Mouse (Mus musculus): ENCODE results near the gene Mcidas. TPM values are rescaled to one million over a fixed set of nuclear protein-coding genes. Genes with fewer than 3 reads are reported as not detected.
A peak's percentile ranks its signal among the peaks of the same experiment; 100 is the strongest.

Gene Mcidas
- polyA plus RNA-seq (2021; fragmentation: Nextera tagmentation), result 0.26 and 0.33 TPM in 2 replicates
- long read RNA-seq, experiment 1, result 0 reads
- long read RNA-seq, experiment 2, partial matches to known transcripts, result 0 of 2 reads
- long read RNA-seq, experiment 2, other reads (novel, unspliced or antisense), result 2 of 2 reads

DNA sequence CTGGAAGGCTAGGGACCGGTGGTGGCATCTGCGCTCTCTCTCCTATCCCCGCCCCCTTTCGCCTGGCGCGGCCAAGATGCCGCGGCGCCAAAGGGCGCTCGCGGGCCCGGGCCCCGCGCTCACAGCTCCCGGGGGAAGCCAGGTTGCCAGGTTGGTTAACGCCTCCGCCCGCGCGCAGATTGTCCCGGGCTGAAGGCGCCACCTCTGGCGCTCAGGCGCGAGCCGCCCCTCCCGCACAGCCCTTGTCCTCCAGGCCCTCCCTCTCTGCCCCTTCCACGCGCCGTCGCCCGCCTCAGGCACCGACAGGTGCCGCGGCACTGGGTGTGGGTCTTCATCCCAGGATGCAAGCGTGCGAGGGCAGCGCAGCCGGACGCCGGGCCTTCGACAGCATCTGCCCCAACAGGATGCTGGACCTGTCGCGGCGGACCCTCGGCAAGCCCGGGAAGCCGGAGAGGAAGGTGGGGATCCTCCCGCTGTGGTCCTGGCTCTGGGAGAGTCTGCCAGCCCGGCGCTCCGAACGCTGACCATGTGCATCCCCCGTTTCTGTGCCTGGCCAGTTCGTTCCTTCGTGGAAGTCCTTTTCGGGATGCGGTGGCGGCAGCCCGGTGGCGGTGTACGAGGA is at the start of gene Mcidas:
Gene Mcidas (plus strand): TSS at position 315 of the 622 bp plus-strand sequence.

DNA sequence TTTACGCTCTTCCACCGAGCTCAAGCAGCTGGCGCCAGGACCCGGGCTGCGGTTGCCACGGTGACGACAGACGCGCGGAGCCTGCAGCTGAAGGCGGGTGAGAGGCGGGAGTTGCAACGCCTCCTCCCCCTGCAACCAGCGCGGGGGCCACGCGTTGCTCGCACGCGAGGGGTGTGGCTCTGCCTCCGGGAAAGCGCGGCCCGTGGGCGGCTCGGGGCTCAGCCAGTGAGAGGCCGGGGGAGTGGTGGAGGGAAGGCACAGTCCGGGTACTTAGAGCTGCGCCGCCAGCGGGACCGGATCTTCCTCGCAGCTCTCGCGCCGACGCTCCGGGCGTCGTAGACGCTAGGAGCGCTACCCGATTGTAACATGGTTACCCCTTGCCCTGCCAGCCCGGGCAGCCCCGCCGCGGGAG is 6.1 kb upstream of the Mcidas start, which contains the start of gene Ccno:
Gene Ccno (plus strand): TSS at position 271 of the 412 bp plus-strand sequence.

DNA sequence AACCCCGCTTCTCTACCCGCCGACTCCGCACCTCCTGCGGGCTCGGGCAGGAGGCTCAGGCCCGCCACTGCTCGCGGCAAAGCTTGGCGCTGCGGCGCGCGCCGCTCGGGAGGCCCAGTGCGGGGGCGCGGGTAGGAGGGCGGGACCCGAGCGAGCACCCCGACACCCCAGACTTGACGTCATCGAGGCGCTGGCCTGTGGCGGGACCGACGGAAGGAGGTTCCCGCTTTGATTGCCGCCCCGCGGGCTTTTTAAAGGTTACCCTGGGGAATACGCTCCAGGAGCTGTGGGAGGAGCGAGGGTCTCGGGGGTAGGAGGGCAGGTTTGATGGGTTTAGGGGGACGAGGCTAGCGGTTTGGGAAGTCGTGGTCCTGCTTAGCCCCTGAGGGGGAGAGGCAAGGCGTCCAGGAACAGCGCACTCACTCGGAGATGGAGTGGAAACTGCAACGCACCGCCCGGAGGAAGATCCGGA is 41.3 kb downstream of the Mcidas start, which contains the start of gene Cdc20b:
Gene Cdc20b (plus strand): TSS at position 162 of the 472 bp plus-strand sequence.

DNA sequence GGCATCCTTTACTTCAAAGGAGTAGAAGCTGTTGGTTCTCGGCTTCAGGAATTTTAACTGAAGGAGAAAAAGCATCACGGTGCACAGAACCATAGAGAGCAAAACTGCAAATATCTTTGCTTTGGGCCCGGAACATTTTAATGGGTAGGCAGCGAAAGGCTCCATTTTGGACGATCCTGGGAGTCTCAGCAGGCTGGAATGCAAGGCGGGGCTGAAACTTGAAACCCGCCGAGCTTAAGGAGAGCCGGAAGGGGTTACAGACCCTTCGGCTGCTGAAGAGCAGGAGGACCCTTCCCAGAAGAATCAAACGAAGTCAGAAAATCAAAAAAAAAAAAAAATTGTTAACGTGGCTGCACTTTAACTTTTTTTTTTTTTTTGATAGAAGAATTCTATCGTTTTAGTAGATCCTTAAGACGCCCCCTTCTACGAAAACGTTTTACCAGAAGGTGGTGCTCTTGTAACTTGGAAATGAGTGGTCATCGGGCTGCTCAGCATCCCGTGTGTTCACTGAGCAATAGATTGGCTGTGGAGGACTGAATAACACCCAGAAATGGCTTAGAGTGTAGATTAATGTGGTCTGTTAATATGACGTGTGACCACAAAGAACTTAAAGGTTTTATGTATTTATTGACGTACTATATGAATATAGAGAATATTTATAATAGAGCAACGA is 52.7 kb downstream of the Mcidas start, which contains the start of gene Gpx8:
Gene Gpx8 (minus strand): TSS at position 200 of the 673 bp plus-strand sequence.

Small RNA genes lying within 50 kb of the gene (microRNA-seq; reads per million reads assigned to microRNA genes)
- gene Mir449a (30.3 reads per million, percentile 47 among the genes with 10 or more reads in this experiment), gene Mir449b (not detected), gene Mir449c (0.64 reads per million)

Other genes starting within 250 kb of the Mcidas start
- gene Plpp1, start 193.1 kb upstream of the Mcidas start, polyA plus RNA-seq (2021; fragmentation: Nextera tagmentation), result 58.1 and 59.7 TPM in 2 replicates
- gene Mtrex, start 66.4 kb upstream of the Mcidas start, polyA plus RNA-seq (2021; fragmentation: Nextera tagmentation), result 19.1 and 22.0 TPM in 2 replicates
- gene Dhx29, start 66.4 kb upstream of the Mcidas start, polyA plus RNA-seq (2021; fragmentation: Nextera tagmentation), result 12.6 and 14.9 TPM in 2 replicates
- 3.2 and 4.1 TPM in 2 replicates for gene Ccno, start 6.0 kb upstream of the Mcidas start, polyA plus RNA-seq (2021; fragmentation: Nextera tagmentation)
- not detected in 2 replicates for gene Cdc20b, start 41.3 kb downstream of the Mcidas start, polyA plus RNA-seq (2021; fragmentation: Nextera tagmentation)
- gene Gpx8, start 52.6 kb downstream of the Mcidas start, polyA plus RNA-seq (2021; fragmentation: Nextera tagmentation), result 9.5 and 30.1 TPM in 2 replicates
- gene Gzma, start 107.1 kb downstream of the Mcidas start, polyA plus RNA-seq (2021; fragmentation: Nextera tagmentation), result not detected in 2 replicates
- gene Esm1, start 215.8 kb downstream of the Mcidas start, polyA plus RNA-seq (2021; fragmentation: Nextera tagmentation), result 0.19 TPM in 1 of 2 replicates, not detected in the other
- gene Gzmk, start 232.1 kb downstream of the Mcidas start, polyA plus RNA-seq (2021; fragmentation: Nextera tagmentation), result 0.14 and 0.18 TPM in 2 replicates

All from layer of hippocampus, adult 6 months (tissue).